Mouse (Mus musculus) adipocyte (in vitro differentiated cells): ENCODE data around the gene Hoxd9.

Experiments used
- DNase-seq: peaks from one replicate; pipeline ENCODE4 v3.0.0-alpha.2; 2016; ENCODE audit warnings: low spot score

Hoxd9 gene

DNA sequence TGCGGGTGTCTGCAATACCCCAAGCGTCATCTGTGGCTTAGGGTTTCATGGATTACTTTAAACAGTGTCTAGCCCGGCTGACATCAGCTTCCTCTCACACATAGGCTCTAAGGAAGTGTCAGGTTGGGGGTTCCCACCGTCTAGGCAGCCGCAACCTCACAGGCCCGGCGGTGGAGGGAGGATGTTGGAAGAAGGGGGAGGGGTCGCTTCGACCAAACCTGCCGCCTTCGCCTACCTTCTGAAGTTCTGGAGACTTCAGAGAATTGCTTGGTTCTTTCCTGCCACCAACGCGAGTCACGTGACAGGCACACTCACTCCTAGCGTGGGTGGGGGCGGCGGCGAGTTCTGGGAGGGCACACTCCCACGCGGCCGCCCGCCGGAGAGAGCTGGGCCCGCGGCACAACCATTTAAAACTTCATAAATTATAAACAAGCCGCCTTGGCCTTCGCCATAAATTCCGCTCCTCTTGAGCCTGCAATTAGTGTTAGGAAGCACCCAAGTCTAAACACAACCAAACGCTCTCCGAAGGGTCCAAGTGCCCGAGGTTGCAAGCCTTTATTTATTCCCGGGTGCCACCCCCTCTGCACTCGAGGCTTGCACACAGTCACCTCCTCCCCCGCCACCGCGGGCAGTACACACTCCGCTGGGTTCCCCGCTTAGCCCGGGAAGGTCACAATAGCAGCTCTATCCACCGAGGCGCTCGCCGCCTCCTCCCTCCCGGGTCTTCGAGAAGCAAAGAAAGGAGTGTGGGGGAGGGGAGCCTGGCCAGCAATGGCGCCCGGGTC lies 52.0 kb downstream of the Hoxd9 start:
- DNase-seq = no peak
